Mouse (Mus musculus): ENCODE data around the gene Marco. TPM values are rescaled to one million over a fixed set of nuclear protein-coding genes. Genes with fewer than 3 reads are reported as not detected.

Marco gene
- 7.9 and 8.9 TPM in 2 replicates for polyA plus RNA-seq (2015; fragmentation: Nextera tagmentation; extraction: Ambion mirVana)

- H3K27me3 ChIP-seq (replicated peaks; ENCODE audit: insufficient read depth, low read length), result no peaks in the 10 kb centered on the region
- H3K4me2 ChIP-seq (replicated peaks; ENCODE audit: low read depth, low read length), result no peak within 1 kb of the TSS
- H3K9ac ChIP-seq (replicated peaks; ENCODE audit: low read depth), result no peak within 1 kb of the TSS
- no peaks in the 10 kb centered on the region for H3K36me3 ChIP-seq (ENCODE audit: insufficient read depth, low read length)
- H3K27ac ChIP-seq (ENCODE audit: low read length), result no peak within 1 kb of the TSS
- H3K4me1 ChIP-seq (ENCODE audit: insufficient read depth, low read depth, low read length), result no peaks in the 10 kb centered on the region
- ATAC-seq (no peak), DNase-seq (ENCODE audit: low spot score) (no peak)
- no peak for TF ChIP-seq CTCF (IDR thresholded peaks at IDR 0.05)
- TF ChIP-seq EP300 (IDR thresholded peaks at IDR 0.05), result no peak
- 57% methylated on average over 1 of the region's 1 CpGs for WGBS
- H3K9me3 ChIP-seq (ENCODE audit: low read length), result no peaks in the 10 kb centered on the region
- no peak within 1 kb of the TSS for H3K4me3 ChIP-seq (ENCODE audit: low read depth, low read length)
Observed at GRCm38 (mm10) chr1:120504924-120505323, at the start of gene Marco. Gene Marco (minus strand): TSS chr1:120505024.

DNA sequence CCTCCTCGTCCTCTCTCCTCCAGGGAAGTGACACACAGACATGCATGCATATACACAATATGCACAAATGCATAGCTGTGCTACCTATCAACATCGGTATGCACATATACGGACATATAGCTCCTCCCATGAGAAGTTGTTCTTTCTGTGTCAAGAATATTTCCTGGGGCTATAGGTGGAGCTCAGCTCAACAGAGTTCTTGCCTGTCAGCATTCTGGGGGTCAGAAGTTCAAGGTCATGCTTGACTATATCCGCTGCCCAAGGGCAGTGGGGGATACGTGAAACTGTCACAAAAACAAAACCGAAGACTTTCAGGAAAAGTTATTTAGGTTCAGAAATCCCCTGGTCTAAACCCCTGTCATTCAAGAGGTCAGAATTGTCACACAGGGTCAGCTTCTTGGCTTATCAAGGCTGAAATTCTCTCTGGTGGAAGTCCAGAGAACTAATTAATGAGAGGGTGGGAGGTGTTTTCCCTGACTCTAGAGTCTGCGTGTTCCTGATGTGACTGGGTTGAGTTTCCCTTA, 34.7 kb upstream of the Marco start:
- no peak overlapping the region for H3K27ac ChIP-seq (ENCODE audit: low read length)
- no peaks in the 10 kb centered on the region for H3K4me1 ChIP-seq (ENCODE audit: insufficient read depth, low read depth, low read length)
- no peak overlapping the region for H3K4me3 ChIP-seq (ENCODE audit: low read depth, low read length)
- ATAC-seq (no peak), DNase-seq (ENCODE audit: low spot score) (no peak)
- H3K9ac ChIP-seq (replicated peaks; ENCODE audit: low read depth), result no peak overlapping the region
- WGBS, result 67% methylated on average over 7 of the region's 7 CpGs
- no peaks in the 10 kb centered on the region for H3K36me3 ChIP-seq (ENCODE audit: insufficient read depth, low read length)
- TF ChIP-seq EP300 (IDR thresholded peaks at IDR 0.05) (no peak), CTCF (IDR thresholded peaks at IDR 0.05) (no peak)
- H3K4me2 ChIP-seq (replicated peaks; ENCODE audit: low read depth, low read length), result no peak overlapping the region
- no peaks in the 10 kb centered on the region for H3K9me3 ChIP-seq (ENCODE audit: low read length)
- H3K27me3 ChIP-seq (replicated peaks; ENCODE audit: insufficient read depth, low read length), result no peaks in the 10 kb centered on the region

DNA sequence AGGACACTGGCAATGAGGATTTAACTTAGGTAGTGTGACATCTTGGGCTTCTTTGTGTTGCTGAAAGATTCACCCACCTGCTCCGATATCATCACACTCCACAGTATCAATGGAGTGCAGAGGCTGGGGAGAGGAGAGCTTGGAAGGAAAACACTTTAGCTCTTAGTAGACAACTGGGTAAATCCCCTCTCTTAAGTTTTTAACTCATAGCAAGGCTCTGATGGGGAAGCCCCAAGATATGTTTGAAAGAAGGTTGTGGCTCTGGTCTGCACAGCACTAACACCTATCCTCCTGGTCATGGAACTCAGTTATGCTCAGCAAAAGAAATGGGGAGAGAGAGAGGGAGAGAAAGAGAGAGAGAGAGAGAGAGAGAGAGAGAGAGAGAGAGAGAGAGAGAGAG, 32.2 kb upstream of the Marco start:
- no peaks in the 10 kb centered on the region for H3K9me3 ChIP-seq (ENCODE audit: low read length)
- 81% methylated on average over 1 of the region's 1 CpGs for WGBS
- no peak overlapping the region for H3K9ac ChIP-seq (replicated peaks; ENCODE audit: low read depth)
- no peak overlapping the region for H3K4me2 ChIP-seq (replicated peaks; ENCODE audit: low read depth, low read length)
- no peak overlapping the region for H3K4me3 ChIP-seq (ENCODE audit: low read depth, low read length)
- DNase-seq (ENCODE audit: low spot score) (no peak), ATAC-seq (no peak)
- TF ChIP-seq EP300 (IDR thresholded peaks at IDR 0.05), result no peak
- TF ChIP-seq CTCF (IDR thresholded peaks at IDR 0.05), result no peak
- no peaks in the 10 kb centered on the region for H3K27me3 ChIP-seq (replicated peaks; ENCODE audit: insufficient read depth, low read length)
- H3K4me1 ChIP-seq (ENCODE audit: insufficient read depth, low read depth, low read length), result no peaks in the 10 kb centered on the region
- H3K27ac ChIP-seq (ENCODE audit: low read length), result no peak overlapping the region
- no peaks in the 10 kb centered on the region for H3K36me3 ChIP-seq (ENCODE audit: insufficient read depth, low read length)

DNA sequence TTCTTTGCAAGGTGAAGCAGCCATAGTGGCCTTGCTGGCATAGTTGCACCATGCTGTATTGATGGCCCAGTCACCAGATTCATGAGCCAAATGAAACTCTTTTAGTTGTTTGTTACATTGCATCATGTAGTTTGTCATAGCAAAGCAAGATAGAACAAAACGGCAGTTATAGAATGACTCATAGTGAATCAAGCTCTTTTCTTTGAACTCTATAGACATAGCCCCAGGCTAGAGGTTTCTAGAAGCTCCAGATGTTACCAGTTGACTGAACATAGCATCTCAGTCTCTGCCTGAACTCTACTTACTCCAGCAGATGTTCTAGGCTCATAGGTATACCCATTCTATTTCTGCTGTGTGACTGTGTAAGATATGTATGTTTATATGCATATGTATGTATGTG, 31.1 kb upstream of the Marco start:
- 84% methylated on average over 1 of the region's 1 CpGs for WGBS
- no peaks in the 10 kb centered on the region for H3K9me3 ChIP-seq (ENCODE audit: low read length)
- H3K36me3 ChIP-seq (ENCODE audit: insufficient read depth, low read length), result no peaks in the 10 kb centered on the region
- DNase-seq (ENCODE audit: low spot score), result no peak
- no peak overlapping the region for H3K4me2 ChIP-seq (replicated peaks; ENCODE audit: low read depth, low read length)
- no peak for ATAC-seq
- no peak overlapping the region for H3K9ac ChIP-seq (replicated peaks; ENCODE audit: low read depth)
- no peak for TF ChIP-seq EP300 (IDR thresholded peaks at IDR 0.05)
- no peak for TF ChIP-seq CTCF (IDR thresholded peaks at IDR 0.05)
- H3K27me3 ChIP-seq (replicated peaks; ENCODE audit: insufficient read depth, low read length), result no peaks in the 10 kb centered on the region
- no peaks in the 10 kb centered on the region for H3K4me1 ChIP-seq (ENCODE audit: insufficient read depth, low read depth, low read length)
- no peak overlapping the region for H3K4me3 ChIP-seq (ENCODE audit: low read depth, low read length)
- no peak overlapping the region for H3K27ac ChIP-seq (ENCODE audit: low read length)

GRCm38 (mm10) chr1:120532321-120532916, 27.6 kb upstream of the Marco start:
- TF ChIP-seq CTCF (IDR thresholded peaks at IDR 0.05), result no peak
- TF ChIP-seq EP300 (IDR thresholded peaks at IDR 0.05), result no peak
- no peak overlapping the region for H3K4me2 ChIP-seq (replicated peaks; ENCODE audit: low read depth, low read length)
- 65% methylated on average over 6 of the region's 6 CpGs for WGBS

GRCm38 (mm10) chr1:120531770-120532169, 26.9 kb upstream of the Marco start:
- ATAC-seq, result no peak
- WGBS, result 50% methylated on average over 3 of the region's 3 CpGs
- Histone ChIP-seq H3K4me3 (ENCODE audit: low read depth, low read length) (no peak overlapping the region), H3K9ac (replicated peaks; ENCODE audit: low read depth) (no peak overlapping the region), H3K36me3 (ENCODE audit: insufficient read depth, low read length) (no peaks in the 10 kb centered on the region), H3K27ac (ENCODE audit: low read length) (no peak overlapping the region), H3K4me2 (replicated peaks; ENCODE audit: low read depth, low read length) (no peak overlapping the region), H3K9me3 (ENCODE audit: low read length) (no peaks in the 10 kb centered on the region), H3K4me1 (ENCODE audit: insufficient read depth, low read depth, low read length) (no peaks in the 10 kb centered on the region), H3K27me3 (replicated peaks; ENCODE audit: insufficient read depth, low read length) (no peaks in the 10 kb centered on the region)
- TF ChIP-seq CTCF (IDR thresholded peaks at IDR 0.05) (no peak), EP300 (IDR thresholded peaks at IDR 0.05) (no peak)
- no peak for DNase-seq (ENCODE audit: low spot score)

More at GRCm38 (mm10) chr1:120532321-120532916, 27.6 kb upstream of the Marco start:
- ATAC-seq, result no peak
- no peak overlapping the region for H3K9ac ChIP-seq (replicated peaks; ENCODE audit: low read depth)
- no peak overlapping the region for H3K4me3 ChIP-seq (ENCODE audit: low read depth, low read length)
- H3K4me1 ChIP-seq (ENCODE audit: insufficient read depth, low read depth, low read length), result no peaks in the 10 kb centered on the region
- H3K27ac ChIP-seq (ENCODE audit: low read length), result no peak overlapping the region
- no peak for DNase-seq (ENCODE audit: low spot score)
- no peaks in the 10 kb centered on the region for H3K36me3 ChIP-seq (ENCODE audit: insufficient read depth, low read length)
- no peaks in the 10 kb centered on the region for H3K9me3 ChIP-seq (ENCODE audit: low read length)
- no peaks in the 10 kb centered on the region for H3K27me3 ChIP-seq (replicated peaks; ENCODE audit: insufficient read depth, low read length)

All from lung, postnatal 0 days (tissue).